Mouse (Mus musculus): ENCODE data around the gene Apbb1.
A peak's percentile ranks its signal among the peaks of the same experiment; 100 is the strongest.

Apbb1 gene

GRCm38 (mm10) chr7:105581094-105581703 is at the start of gene Apbb1:
Gene Apbb1 (minus strand): TSS chr7:105581653.
- DNase-seq: peak; percentile 72

GRCm38 (mm10) chr7:105628633-105629032 is 47.2 kb upstream of the Apbb1 start:
- DNase-seq: no peak

DNA sequence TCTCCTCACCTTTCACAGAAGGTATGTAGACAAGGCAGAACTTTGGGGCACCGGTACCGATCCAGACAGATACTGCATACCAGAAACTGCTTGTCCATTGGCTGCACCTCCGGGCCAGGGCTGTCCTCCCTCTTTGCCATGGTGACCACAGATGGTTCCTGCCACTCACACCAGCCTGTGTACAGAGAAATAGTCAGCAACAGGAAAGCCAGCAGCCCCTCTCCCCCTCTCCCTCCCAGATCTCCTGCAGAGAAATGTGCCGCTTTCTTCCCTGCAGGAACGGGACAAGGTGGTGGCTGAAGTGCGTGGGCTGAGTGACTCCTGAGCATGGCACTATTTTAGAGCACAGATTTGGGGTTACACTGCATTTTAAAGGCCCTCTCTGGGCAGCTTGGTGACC is 43.9 kb upstream of the Apbb1 start:
- DNase-seq: no peak

DNA sequence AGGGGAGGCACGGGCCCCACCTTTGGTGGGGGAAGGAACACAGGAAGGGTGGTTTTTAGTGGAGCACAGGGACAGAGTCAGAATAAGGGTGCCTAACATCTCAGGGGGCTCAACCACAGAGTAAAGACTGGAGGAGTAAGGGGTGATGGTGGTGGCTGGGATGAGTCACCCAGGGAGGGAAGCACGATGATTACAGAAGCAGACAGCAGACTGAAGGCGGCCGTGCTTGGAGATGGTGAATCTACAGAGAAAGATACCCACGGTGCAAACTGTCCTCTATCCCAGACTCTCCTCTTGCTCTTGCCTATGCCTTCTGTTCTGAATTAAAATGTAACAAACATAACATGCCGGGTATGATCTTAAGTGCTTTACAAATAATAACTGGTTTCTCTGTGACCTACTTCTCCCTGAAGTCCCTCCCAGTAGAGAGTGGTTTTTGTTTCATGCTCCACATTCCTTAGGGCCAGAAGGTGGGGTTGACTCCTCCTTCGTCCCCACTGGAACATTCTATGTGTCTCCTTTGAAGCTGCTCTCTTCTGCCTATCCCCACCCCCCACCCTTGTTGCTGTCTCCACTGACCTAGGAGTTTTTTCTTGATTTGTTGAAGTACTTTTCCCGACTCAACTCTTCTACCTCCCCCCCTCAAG is 40.3 kb upstream of the Apbb1 start:
- no peak for DNase-seq

DNA sequence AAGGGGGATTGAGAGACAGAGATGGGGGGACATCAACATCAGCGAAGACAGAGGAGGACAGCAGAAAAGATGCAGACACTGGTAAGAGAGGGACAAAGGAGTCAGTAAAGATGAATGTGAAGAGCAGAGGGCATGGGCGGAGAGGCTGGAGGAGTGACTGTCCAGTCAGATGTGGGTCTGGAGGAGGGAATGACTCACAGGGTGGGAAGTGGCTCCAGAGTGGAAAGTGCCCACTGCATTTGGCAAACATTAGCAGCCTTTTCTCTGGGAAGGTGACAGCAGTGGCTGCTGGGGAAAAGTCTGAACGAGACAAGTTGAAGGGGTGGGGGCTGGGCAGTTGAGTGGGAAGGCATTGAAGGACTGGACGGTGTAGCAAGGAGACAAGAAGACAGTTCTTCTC is 39.6 kb upstream of the Apbb1 start:
- DNase-seq: no peak

GRCm38 (mm10) chr7:105619701-105620100 is 38.2 kb upstream of the Apbb1 start:
- DNase-seq: no peak

DNA sequence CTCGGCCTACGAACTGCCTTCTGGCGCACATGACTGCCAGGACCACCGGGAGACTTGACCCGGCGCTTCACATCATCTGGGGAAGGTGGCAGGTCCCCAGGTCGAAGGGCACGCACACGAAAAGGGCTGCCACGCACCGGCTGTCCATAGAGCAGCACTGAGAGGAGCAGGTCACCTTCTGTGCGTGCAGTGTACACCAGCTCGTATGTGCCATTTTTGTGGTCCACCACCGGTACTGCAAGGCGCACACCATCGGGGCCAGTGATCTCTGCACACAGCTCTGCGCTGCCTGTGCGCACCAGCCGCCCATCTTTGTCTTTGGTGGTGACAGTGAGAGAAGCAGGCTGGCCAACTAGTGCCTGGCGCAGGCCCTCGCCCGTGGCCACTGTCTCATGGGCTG is 36.4 kb upstream of the Apbb1 start:
- no peak for DNase-seq

GRCm38 (mm10) chr7:105616561-105616960 is 35.1 kb upstream of the Apbb1 start:
- DNase-seq: no peak

DNA sequence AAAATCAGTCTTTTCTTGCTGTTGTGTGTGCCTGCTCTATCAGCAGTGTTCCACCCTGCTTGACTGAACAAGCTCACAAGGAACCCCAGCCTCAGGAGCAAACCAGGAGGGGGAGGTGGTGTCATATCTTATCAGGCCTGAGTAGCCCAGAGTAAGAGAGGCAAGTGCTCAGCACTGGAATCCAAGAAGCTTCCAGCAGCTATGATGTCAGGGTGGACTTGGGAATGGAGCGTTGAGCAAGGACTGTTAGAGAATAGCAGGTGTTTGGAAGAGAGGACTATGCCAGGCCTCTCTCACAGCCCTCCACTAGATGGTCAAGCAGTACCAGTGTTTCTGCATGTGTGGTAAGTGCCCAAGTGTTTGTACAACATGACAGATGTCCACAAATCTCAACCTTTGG is 34.3 kb upstream of the Apbb1 start:
- DNase-seq: no peak

- no peak for DNase-seq
Measured at GRCm38 (mm10) chr7:105614400-105614799, 32.9 kb upstream of the Apbb1 start.

GRCm38 (mm10) chr7:105611767-105612166 is 30.3 kb upstream of the Apbb1 start:
- no peak for DNase-seq

GRCm38 (mm10) chr7:105608467-105608866 is 27.0 kb upstream of the Apbb1 start:
- no peak for DNase-seq

DNA sequence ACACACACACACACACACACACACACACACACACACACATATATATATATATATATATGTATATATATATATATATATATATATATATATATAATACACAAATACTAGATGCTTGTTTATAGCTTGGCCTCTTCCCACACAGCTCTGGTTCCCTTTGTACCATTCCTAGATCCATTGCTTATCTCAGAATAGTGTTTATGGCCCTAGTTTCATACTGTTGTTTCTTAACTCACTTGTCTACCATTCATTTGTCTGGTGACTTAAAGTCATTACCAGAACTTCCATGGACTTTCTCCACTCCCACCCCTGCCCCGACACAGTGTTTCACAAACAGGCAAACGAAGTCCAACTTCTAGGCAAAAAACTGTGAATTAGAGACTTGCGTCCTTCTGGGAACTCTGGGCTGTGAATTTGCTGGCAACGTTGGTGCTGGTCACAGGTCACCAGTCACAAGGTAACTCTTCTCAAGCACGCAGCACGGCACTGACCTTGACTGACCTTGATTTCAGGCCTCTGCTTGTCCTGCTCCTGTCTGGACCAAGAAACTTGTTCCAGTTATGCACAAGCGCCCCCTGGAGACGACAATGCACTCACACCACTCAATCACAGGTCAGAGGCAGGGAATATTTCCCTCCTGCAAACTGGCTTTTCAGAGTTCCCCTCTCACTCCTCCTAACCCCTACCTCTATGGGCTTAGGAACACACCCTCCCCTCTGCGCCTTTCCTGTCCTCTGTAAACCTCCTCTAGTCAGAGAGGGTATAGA is 21.6 kb upstream of the Apbb1 start:
- DNase-seq: peak; percentile 73

GRCm38 (mm10) chr7:105590097-105590496 is 8.6 kb upstream of the Apbb1 start:
- no peak for DNase-seq

DNA sequence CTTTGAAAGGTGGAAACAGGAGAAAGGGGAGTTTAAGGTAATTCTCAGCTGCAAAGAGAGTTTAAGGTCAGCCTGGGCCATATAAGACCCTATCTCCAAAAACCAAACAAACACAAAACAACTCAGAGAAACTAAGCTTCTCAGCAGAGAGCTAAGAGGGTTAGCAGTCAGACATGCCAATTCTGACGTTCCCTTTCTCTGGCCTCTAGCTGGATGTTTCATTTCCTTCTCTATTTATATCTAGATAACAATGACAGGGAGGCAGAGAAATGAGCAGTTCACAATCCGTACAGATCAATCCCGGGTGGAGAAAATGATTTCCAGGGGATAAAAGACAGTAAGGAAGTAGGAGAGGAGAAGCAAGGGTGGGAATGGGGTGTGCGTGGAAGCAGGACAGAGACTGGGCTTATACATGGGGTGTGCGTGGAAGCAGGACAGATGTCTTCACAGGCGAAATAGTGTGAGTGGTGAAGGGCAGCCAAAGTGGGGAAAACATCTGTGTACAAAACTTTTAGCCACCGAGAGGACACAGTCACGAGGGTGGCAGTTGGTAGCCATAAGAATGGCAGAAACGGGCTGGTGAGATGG is 7.0 kb upstream of the Apbb1 start:
- no peak for DNase-seq

DNA sequence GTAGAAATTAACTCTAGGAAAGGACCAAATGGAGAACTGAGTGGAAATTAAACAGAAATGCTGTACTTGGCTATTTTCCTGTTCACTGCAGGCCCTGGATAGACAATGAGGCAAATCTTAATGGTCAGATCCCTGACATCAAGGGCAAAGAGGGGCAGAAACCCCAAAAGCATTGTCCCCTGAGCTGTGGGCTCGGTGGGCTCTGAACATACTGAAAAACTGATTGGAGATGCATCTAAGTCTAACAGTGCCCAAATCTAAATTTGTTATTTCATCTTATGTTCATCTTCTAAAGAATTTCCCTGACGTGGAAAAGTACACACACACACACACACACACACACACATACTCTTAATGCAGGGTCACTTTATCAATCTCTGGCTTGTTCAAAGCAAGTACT is 506 bp upstream of the Apbb1 start:
- DNase-seq: no peak

GRCm38 (mm10) chr7:105580627-105581089 is 795 bp downstream of the Apbb1 start:
- DNase-seq: no peak

- no peak for DNase-seq
Measured at GRCm38 (mm10) chr7:105578481-105578880, 3.0 kb downstream of the Apbb1 start.

GRCm38 (mm10) chr7:105577377-105577871 is 4.0 kb downstream of the Apbb1 start:
- no peak for DNase-seq

DNA sequence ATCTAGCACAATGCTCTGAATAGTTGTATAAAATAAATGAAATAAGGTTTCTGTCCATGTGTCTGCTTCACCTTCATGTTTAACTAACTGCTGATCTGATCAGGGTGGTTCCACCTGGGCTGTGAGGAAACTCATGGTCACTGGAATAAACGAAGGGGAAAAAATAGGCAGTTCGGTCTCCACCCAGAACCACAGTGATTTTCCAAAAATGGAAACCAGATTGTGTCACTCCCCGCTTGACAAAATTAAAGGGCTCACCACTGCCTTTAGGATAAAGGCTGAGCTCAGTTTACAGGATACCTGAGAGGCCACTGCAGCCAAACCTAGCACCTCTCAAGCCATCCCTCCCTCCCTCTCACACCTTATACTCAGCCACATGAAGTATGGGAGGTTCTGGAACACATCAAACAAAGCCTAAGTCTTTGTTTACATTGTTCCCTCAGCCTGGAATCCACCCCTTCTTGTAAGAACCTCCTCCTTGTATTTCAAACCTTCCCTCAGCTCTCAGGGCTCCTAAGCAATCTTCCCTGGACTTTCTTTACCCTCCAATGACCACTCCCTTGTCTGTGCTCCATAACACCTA is 5.2 kb downstream of the Apbb1 start:
- no peak for DNase-seq

GRCm38 (mm10) chr7:105574537-105574936 is 6.9 kb downstream of the Apbb1 start:
- DNase-seq: no peak

DNA sequence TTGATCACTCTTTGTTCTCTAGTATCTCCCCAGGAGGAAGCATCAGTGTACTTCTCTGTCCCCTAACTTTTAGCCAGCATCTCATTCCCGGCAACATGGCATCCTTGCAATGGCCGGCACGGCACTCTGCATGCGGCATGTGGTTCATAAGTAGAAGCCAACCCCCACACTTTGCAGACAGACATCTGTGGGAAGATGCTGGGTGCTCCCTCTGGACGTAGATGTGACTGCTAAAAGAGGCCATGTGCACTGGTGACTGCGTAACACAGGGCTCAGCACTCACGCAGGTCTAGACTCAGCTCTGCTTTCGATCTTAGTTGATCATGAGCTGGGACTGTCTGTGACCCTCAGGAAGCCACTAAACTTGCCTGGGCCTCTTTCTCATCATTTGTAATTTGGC is 8.5 kb downstream of the Apbb1 start:
- DNase-seq: no peak

DNA sequence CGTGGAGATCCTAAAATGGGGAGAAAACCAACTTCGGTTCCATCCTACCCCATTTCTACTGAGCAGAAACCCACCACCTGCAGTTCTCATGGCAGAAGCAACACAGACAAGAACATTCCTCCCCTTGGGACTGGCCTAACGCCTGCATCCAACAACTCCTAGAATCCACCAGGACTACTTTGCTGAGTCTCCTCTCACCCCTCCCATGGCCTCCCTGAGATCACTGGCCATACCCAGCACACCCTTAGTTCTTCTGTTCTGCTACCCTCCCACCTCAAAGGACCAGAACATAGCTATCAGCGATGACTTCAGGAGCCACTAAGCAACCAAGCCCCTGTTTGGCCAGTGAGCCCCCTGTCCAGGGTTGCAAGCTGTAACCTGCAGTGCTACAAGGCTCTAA is 10.7 kb downstream of the Apbb1 start:
- no peak for DNase-seq
